Mouse (Mus musculus) olfactory bulb, adult 2 months (tissue): ENCODE measurements around the gene Corin. TPM values are rescaled to one million over a fixed set of nuclear protein-coding genes. Genes with fewer than 3 reads are reported as not detected.

Experiments used
- H3K27ac ChIP-seq: fragments of 200-500 bp; 2 replicates; pipeline ENCODE4 v1.5.1; 2012; ENCODE audit warnings: low read depth, low read length; ENCODE audit not compliant: insufficient read depth
- H3K4me1 ChIP-seq: fragments of 200-500 bp; 2 replicates; pipeline ENCODE4 v1.6.1; 2012; ENCODE audit warnings: low read length; ENCODE audit not compliant: control insufficient read depth, insufficient read depth
- H3K4me3 ChIP-seq: fragments of 200-500 bp; 2 replicates; pipeline ENCODE4 v1.5.1; 2012; ENCODE audit warnings: mild to moderate bottlenecking, low read depth, low read length, moderate library complexity; ENCODE audit not compliant: insufficient read depth
- CTCF ChIP-seq: fragments of 200-500 bp; IDR thresholded peaks from 2 replicates; pipeline ENCODE4 v1.5.1; 2012; ENCODE audit warnings: low read depth, mild to moderate bottlenecking, low read length, moderate library complexity; ENCODE audit not compliant: insufficient read depth
- POLR2A ChIP-seq: fragments of 200-500 bp; IDR thresholded peaks from 2 replicates; pipeline ENCODE4 v1.6.1; 2012; ENCODE audit warnings: mild to moderate bottlenecking, low read depth, low read length, moderate library complexity; ENCODE audit not compliant: insufficient read depth
- WGBS: fragments of 180-500 bp; shearing (Covaris S2); methylation state at CpG from one replicate; pipeline ENCODE4 v1.1.7; 2018; 5-methylcytosine and 5-hydroxymethylcytosine counted together
- polyA plus RNA-seq: library from polyadenylated mRNA; stranded (reverse); fragments of >200 nt; gene quantifications from 2 replicates; pipeline ENCODE4 v1.2.4, GENCODE M21; 2012; ENCODE audit warnings: low replicate concordance; ENCODE audit not compliant: missing spikeins, insufficient read depth, insufficient read length

The Corin gene
- polyA plus RNA-seq, 1 experiment: not detected

DNA sequence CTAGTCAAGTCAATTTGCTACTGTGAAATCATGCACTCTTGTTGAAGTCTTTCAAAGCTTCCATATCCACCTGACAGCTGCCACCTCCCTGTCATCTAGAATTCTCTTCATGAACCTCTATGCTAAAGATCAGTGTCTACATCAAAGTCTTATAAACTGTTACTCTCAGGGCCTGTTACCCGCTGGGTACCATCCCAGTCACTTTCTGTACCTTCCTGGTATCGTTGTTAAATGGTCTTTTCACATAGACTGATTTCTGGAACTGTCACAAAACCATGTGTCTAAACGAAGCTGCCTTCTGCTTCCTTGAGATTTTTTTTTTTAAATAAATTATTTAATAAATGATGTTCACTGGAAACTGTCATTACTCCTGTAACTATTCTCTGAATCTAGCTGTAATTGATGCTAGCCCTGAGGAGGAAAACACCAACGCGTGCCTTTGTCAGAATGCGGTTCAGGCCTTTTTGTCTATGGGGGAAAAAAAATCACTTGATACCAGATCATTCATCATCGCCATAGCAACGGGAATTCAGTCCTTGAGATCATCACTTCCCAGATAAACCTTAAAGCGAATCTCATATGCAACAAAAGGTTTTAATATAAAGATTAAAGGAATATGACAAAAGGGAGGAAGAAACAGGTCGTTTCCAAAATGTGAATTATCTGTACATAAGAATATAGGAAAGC is 205.7 kb downstream of the Corin start:
- Histone ChIP-seq H3K4me1 (no peaks in the 10 kb centered on the region), H3K4me3 (no peak overlapping the region), H3K27ac (no peak overlapping the region)
- WGBS: 79% methylated on average over 10 of the region's 10 CpGs
- TF ChIP-seq POLR2A: no peak
- TF ChIP-seq CTCF: no peak

DNA sequence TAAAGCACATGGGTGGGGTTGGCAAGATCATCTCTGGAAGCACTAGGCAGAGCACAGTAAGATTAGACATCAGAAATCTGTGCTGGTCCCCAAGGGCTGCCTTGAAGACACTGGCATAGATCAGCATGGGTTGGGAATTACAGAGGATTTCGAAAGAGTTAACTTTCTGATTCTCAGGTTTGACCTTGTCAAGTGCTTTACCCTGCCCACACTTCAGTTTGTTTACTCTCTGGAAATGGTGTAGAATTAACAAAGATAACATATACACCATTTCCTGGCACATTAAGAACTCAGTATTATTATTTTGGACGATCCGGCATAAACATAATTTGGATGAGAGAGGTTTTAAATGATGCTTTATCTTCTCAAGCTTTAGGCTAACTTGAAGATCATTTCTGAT is 219.2 kb downstream of the Corin start:
- 92% methylated on average over 3 of the region's 3 CpGs for WGBS
- Histone ChIP-seq H3K4me3 (no peak overlapping the region), H3K4me1 (no peaks in the 10 kb centered on the region), H3K27ac (no peak overlapping the region)
- TF ChIP-seq CTCF (no peak), POLR2A (no peak)

DNA sequence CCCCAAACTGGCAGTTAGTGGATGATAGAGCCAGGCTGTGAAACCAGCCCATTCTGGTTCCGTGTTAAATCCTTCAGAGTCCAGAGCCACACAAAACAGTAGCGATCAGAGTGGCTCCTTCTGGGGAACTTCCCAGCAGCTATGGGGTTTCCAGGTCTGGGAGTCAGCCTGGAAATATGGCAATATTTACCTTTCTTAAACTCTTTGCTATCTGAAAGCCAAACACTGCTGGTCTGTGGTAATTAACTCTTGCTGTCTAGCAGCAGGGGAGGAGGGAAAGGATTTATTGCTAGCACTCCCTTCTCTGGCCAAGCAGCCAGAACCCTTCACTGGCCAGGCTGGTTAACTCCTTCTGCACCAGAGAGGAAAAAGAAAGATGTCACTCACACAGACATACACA is 221.4 kb downstream of the Corin start:
- WGBS: 60% methylated on average over 2 of the region's 2 CpGs
- Histone ChIP-seq H3K4me3 (no peak overlapping the region), H3K4me1 (no peaks in the 10 kb centered on the region)

DNA sequence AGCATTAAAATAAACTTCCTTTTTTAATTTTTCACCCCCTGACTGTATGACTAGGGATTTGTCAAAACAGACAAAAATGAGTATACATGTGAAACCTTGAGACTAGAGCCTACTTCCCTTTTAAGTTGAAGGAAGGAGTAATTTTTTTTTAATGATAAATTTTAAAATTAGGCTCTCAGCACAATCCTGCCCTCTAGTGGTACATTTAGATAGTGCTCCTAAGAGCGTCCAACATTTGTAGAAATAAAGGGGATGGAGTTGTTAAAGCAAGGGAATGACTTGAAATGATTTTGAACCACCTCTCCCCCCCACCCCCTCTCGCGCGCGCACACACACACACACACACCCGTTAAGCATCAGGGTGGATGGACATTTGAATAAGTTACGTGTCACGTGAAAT is 234.6 kb downstream of the Corin start:
- no peak overlapping the region for H3K27ac ChIP-seq
- 43% methylated on average over 8 of the region's 8 CpGs for WGBS
- no peak for TF ChIP-seq POLR2A
- TF ChIP-seq CTCF: peak; percentile 36; the same call in 1 of the 2 replicates
- no peaks in the 10 kb centered on the region for H3K4me1 ChIP-seq
- H3K4me3 ChIP-seq: no peak overlapping the region

More for the DNA sequence above, 221.4 kb downstream of the Corin start:
- TF ChIP-seq POLR2A (no peak), CTCF (no peak)
- H3K27ac ChIP-seq: no peak overlapping the region

DNA sequence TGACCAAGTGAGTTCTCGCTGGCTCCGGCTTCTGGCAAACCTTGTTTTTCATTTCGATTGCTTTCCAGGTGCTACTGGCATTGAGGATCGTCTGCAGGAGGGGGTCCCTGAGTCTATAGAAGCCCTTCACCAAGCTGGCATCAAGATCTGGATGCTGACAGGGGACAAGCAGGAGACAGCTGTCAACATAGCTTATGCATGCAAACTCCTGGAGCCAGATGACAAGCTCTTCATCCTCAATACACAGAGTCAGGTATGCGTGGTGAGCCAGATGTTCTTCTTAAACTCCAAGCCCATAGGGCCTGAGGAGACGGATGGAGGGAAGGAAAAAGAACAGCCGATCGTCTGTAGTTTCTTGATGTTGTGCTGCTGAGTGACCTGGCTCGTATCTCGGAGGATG is 235.1 kb downstream of the Corin start:
- H3K4me1 ChIP-seq: no peaks in the 10 kb centered on the region
- no peak overlapping the region for H3K4me3 ChIP-seq
- WGBS: 79% methylated on average over 10 of the region's 10 CpGs
- TF ChIP-seq CTCF (no peak), POLR2A (no peak)
- no peak overlapping the region for H3K27ac ChIP-seq

DNA sequence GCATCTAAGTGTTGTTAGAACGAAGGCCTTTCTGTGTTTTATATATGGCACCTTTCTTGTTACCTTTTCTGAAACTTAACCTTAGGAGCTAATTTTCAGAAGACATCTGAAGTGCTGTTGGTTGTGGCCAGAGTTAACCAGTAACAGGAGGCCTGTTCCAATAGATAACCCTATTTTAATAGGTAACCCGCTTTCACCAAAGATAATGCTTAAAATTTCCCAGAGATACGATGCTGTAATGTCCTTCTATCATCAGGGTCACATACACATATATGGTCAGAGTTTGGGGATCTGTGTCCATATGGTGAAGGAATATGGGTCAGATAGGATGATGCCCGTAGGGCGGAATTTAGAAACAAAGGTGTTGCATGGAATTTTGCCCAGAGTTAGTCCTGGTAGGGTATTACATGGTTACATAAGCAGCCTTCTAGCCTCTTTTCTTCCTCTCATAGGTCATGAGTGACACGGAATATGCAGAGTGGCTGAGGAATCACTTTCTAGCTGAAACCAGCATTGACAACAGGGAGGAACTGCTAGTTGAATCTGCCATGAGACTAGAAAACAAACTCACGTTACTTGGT is 237.2 kb downstream of the Corin start:
- TF ChIP-seq CTCF (no peak), POLR2A (no peak)
- 96% methylated on average over 7 of the region's 7 CpGs for WGBS

DNA sequence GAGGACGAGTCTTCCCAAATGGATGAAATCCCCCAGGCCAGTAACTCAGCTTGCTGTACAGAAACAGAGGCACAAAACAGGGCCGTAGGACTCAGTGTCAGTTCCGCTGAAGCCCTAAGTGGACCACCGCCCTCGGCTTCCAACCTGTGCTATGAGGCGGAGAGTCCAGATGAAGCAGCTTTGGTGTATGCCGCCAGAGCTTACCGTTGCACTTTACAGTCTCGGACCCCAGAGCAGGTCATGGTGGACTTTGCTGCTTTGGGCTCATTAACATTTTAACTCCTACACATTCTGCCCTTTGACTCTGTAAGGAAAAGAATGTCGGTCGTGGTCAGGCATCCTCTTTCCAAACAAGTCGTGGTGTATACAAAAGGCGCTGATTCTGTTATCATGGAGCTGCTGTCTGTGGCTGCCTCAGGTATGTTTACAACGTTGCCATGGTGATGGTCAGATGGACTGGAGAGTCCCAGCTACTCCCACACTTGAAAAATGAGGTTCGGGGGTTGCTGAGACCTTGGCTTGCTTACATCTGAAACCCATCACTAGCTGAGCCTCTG is 240.0 kb downstream of the Corin start:
- 93% methylated on average over 15 of the region's 15 CpGs for WGBS
- H3K4me3 ChIP-seq: no peak overlapping the region
- TF ChIP-seq CTCF: no peak
- no peak for TF ChIP-seq POLR2A
- H3K27ac ChIP-seq: no peak overlapping the region
- H3K4me1 ChIP-seq: no peaks in the 10 kb centered on the region

More for the DNA sequence above, 237.2 kb downstream of the Corin start:
- H3K4me3 ChIP-seq: no peak overlapping the region
- H3K27ac ChIP-seq: no peak overlapping the region
- H3K4me1 ChIP-seq: no peaks in the 10 kb centered on the region

DNA sequence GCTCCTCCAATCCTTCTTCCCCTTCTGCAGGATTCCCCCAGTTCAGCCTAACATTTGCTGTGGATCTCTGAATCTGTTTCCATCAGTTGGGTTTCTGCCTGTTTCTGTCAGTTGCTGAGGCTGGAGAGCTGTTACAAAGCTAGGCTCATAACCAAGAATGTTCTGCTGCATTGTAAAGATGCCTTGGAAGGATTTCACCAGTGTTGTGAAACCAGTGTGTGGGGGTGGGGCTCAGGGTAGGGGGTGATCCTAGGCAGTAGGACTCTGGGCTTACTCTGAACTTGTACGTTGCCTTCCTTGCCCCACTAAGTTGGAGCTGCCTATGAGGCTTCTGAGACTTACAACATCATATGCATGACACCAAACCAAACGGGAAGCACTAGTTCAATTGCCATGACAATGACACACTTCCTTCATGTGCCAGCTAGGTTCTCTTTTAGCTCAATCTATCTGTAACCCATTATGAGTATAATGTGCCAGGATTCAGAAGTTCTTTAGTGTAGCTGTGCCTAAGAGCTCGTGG is 242.4 kb downstream of the Corin start:
- no peaks in the 10 kb centered on the region for H3K4me1 ChIP-seq
- no peak overlapping the region for H3K4me3 ChIP-seq
- WGBS: 80% methylated on average over 3 of the region's 3 CpGs
- TF ChIP-seq CTCF: no peak
- TF ChIP-seq POLR2A: no peak
- no peak overlapping the region for H3K27ac ChIP-seq

DNA sequence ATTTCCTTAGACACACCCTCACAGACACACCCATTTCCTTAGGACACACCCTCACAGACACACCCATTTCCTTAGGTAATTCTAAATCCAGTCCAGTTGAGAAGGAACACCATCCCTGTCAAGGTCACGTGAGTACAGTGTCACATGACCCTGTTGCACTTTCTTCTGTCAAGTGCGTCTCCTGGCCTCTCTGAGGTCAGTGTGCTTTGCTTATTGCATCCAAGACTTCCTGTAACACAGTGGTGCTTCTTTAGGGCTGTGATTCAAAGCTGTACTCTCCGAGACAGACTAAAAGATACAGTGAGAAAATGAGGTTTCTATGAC is 245.0 kb downstream of the Corin start:
- no peak for TF ChIP-seq POLR2A
- TF ChIP-seq CTCF: no peak
- H3K4me3 ChIP-seq: no peak overlapping the region

More for the DNA sequence above, 245.0 kb downstream of the Corin start:
- H3K4me1 ChIP-seq: no peaks in the 10 kb centered on the region
- 85% methylated on average over 3 of the region's 3 CpGs for WGBS
- H3K27ac ChIP-seq: no peak overlapping the region
